Mouse (Mus musculus): ENCODE data around the gene Fap.

The Fap gene

GRCm38 (mm10) chr2:62573753-62574159 lies at the start of gene Fap:
Gene Fap, minus strand, starts transcription at chr2:62574075.
- no peak for DNase-seq

GRCm38 (mm10) chr2:62623024-62623441 lies 49.2 kb upstream of the Fap start:
- no peak for DNase-seq

GRCm38 (mm10) chr2:62619679-62620078 lies 45.8 kb upstream of the Fap start:
- no peak for DNase-seq

DNA sequence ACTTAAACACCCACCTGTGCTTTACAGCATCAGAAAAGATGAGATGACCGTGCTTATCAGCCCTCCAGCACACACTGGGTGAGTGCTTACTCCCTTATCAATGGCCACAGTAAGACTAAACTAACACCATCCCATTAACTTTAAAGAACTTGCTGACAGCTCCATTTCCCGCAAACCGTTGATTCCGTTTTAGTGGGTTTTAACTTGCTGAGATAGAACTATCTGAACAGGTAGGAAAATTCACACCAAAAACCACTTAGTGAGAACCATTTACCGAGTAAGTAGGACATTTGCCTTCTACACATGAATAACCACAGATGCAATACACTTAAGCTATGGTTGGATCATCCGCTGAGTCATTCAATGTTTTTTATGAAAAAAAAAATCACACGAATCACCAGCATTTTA lies 45.1 kb upstream of the Fap start:
- no peak for DNase-seq

GRCm38 (mm10) chr2:62613133-62613532 lies 39.3 kb upstream of the Fap start:
- DNase-seq, result no peak

DNA sequence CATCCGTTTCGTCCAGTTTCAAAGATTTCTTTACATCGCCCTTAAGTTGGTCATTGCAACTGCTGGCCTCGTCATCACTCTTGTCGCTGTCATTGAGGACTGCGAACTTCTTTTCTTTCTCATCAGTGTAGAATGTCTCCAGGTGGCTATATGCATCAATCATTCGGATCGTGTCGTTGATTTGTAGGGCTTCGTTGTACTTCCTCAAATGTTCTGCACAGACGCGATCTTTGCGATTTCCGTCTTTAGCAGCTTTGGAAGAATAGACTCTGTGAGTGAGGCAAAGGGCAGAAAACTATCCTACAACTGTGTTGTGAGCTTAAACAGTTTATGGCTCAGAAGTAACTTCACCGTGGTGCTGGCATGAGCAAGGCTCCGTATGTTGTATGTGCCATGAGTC lies 32.3 kb upstream of the Fap start:
- no peak for DNase-seq

DNA sequence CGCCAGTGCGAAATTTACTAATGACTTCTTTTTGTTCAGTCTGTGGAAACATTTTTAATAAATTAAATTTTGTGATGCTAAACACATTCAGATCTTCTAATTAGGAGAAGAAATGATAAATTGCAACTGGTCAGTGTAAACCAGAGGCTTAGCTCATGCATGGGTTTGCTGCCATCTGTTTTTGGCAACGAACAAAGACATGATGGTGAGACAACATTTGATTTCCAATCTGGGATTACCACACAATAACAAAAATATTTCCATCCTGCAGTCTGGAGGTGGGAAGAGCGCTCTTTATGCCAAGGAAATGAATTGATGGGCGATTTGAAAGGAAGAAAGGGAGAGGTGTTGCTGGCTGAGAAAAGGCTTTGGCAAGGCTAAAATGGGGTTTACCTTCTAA lies 29.7 kb upstream of the Fap start:
- DNase-seq, result no peak

DNA sequence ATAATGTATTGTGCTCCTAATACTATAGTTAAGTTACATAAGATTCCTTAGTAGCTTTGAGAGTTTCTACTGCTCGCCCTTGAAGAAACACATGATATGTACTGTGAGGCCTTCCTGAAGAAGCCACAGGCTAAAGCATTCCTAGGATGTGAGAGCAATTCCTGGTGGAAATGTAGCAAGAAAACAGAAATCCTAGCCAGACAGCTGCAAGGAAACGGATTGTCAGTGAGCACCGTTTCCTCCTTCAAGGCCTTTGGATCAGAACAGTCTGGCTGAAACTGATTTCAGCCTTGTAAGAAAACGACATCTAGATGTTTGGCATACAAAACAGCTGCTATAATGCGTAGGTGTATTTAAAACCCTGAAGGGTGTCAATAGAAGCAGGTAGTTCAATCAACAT lies 22.7 kb upstream of the Fap start:
- no peak for DNase-seq

- DNase-seq, result no peak
Measured at GRCm38 (mm10) chr2:62594491-62594890, 20.6 kb upstream of the Fap start.

GRCm38 (mm10) chr2:62591555-62591954 lies 17.7 kb upstream of the Fap start:
- DNase-seq, result no peak

DNA sequence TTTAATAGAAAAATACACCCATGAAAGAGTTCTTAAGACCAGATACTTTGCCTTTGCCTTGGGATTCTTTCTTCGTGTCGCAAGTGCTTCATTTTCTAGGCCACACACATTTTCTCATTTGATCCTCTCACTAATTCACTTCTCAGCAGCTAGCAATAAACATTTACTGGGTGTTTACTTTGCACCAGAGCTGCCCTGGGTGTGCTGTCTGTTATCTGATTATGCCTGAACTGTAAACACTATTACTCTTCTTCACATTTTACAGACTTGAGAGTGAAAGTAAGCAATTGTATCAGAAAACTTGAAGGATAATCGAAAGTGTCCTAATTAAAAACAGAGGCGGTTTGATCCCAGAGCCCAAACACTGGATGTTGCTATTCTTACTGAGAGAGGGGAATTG lies 15.5 kb upstream of the Fap start:
- DNase-seq, result no peak

DNA sequence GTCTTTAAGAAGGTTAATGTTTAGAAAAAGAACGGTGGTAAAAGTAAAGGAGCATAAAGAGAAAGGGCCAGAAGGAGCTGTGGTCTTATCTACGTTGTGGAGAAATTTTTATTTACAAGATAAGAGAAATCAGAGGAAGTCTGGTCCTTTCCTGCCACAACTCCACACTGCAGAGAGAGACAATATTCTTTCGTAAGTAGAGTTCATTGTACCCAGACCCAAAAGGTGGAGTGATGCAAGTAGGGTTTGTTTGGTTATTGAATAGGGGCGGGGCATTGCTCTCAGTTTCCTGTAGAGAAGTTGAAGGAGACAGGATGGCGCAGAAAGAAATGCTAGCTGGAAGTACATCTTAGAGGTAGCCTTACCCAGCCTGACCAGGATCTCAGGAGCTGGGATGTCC lies 11.9 kb upstream of the Fap start:
- no peak for DNase-seq

DNA sequence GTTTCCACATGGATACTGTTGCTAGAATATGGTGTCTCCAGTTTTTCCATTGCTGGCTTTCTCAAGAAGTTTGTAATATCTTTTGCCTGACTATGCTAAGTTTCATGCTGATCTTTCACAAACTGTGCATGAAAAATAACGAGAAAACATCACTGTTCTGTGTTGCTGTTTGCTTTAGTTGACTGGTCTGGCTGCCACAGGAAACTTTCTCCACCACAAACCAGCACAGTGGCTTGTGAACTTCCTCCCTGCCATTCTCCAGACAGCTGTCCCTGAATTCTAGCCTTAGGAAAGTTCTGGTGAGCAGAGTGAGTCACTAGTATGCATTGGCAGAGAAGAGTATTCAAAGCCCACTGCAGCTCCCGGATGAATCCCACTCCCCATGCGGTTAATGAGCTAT lies 1.1 kb upstream of the Fap start:
- DNase-seq, result no peak

DNA sequence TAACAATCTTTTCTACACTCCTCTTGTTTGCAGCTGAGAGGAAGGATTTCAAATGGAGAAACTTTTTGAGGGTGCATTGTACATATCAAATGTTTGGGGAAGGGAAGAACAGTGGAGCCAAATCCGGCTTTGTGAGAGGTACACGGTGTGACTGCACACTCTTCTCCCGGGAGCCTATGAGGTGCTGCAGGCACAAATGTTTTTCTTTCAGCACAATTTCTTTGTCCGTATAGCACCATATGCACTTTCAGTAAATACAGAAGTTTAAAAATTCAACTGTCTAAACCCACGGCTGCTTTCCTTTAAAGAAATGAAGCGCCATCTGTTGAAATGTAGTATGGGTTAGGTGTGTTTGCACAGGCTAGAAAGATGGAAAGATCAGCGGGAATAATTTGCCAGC lies 375 bp upstream of the Fap start:
- no peak for DNase-seq

DNA sequence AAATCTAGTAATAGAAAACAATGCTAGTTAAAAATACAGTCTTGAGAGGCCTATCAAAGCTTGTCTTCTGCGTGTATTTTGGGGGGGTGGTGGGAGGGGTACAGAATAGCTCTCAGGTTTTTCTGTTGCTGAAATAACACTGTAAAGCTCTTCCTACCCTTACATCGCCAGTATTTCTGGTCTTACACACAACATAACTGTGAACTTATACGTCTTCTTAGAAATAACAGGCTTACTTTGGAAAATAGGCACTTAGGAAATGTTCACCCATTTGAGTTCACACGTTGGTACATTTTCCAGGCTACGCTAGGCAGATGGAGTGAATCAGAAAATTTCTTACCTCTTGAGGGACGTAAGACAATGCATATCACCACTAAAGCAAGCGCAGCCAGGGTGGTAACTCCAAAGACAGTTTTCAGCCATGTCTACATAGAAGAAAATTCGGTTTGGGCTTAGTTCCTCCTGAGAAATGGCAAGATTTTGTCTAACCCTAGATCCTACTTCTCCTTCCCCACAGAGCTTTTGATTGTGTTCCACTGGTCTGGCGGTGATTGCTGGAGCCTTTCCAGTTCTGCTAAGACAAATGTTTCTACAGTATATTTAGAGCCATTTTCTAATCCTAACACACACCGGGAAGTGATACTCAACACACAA lies 649 bp downstream of the Fap start:
- no peak for DNase-seq

GRCm38 (mm10) chr2:62564687-62565086 lies 9.2 kb downstream of the Fap start:
- DNase-seq, result no peak

GRCm38 (mm10) chr2:62562661-62563485 lies 11.0 kb downstream of the Fap start:
- no peak for DNase-seq

DNA sequence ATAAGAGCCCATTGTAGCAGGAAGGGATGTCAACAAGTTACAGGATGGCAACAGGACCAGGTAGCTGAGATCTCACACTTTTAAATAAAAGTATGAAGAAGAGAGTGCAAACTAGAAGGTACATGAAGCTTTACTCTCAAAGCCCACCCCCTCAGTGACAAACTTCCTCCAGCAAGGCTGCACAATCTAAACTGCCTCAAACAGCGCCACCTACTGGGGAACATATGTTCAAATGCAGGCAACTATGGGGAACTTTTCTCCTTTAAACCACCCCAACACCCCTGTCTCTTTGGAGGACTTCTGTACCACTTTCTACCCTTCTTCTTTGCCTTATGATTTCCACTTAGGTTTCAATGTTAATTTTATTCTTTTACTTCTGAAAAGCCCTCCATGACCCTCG lies 16.5 kb downstream of the Fap start:
- no peak for DNase-seq

DNA sequence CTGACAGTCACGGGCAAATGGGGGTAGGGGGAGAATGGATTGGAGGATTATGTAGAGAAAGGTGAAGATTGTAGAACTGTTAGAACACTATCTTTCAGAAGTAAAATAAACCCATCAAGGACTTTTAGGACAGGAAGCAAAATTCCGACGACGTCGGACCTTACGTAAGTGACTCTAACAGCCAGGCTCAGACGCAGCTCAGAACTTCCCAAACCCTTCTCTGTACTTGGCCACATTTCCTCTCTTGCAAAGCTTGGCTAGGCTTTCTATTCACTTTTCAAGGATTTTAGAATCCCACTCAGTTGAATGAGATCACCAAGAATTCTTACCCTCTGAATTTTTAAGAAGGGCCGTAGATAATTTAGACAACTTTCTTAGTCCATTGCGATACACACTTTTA lies 17.5 kb downstream of the Fap start:
- no peak for DNase-seq

DNA sequence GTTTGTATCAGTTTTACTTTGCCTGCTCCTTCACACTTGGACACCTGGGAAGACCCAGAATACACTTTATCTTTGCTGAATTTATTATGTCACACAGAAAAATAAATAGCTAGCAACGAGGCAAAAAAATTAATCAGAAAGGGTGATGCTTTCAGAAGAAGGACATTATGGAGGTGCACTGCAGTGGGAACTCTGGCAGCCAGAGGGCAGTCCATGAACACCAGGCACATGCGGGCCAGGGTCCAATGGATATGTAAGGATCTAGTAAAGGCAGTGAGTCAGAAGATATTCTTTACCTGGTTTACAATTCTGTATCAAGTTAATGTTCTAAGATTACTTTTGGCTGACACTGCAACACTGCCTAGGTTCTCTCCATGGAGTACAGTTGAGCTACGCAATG lies 24.2 kb downstream of the Fap start:
- no peak for DNase-seq

DNA sequence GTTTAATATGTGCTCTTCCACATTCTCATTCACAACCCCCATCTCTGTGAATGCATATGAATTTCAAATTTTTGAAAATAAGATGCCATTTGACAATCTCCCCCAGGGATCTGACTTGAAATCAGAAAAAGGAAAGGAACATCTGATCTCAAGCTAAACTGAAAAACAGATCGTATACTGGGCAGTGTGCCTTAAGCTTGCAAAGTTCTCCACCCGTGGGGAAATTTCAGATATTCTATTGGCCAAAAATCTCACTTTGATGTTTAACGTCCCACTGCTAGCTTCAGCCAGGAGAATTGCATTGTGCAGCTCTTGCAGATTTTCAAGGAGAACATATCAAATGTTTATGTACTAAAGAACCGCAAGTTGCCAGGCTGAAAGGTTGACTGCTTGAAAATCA lies 24.7 kb downstream of the Fap start:
- no peak for DNase-seq

GRCm38 (mm10) chr2:62548104-62548503 lies 25.8 kb downstream of the Fap start:
- DNase-seq, result no peak

DNA sequence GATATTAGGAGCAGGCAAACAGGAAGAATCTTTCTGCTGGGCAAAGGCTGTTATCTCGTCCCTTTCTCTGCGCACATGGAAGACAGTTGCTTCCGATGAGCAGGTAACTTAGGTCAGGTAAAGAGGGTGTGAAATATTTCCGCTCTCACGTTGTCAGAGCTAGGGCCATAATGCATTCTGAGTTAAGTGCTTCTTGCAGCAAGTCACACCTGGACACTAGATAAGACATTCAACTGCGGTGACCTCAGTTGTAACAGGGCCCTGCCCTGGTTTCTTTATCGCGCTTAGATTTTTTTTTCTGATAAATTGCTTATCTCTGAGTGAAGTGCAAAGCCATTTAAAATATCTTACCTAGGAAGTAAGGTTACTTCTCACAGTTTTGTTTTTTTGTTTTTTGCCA lies 38.4 kb downstream of the Fap start:
- no peak for DNase-seq

GRCm38 (mm10) chr2:62531065-62531464 lies 42.8 kb downstream of the Fap start:
- no peak for DNase-seq

DNA sequence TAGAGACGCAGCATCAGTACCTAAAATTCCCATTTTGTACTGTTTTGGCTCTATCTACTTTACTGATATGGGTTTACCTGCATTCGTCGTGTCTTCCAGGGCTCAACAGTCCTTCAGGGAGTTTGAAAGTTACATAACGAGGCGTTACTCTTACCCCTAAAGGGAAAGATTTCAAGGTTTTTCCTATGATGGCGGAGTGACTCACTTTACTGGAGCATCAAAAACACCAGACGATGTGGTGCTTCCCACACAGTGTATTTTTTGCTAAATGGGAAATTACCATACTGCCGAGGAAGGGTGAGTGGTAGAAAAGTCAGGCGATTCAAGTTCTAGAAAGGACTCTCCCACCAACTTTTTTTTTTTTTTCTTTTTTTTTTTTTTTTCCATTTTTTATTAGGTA lies 47.5 kb downstream of the Fap start:
- no peak for DNase-seq

Data from kidney, adult 11 months (tissue).